Mouse (Mus musculus) hindbrain, embryonic 16.5 days (tissue): ENCODE data around the gene Tanc1. TPM values are rescaled to one million over a fixed set of nuclear protein-coding genes. Genes with fewer than 3 reads are reported as not detected.
A peak's percentile ranks its signal among the peaks of the same experiment; 100 is the strongest.

Experiments
- ATAC-seq: fragments of 200-750 bp; cut with Nextera tagmentation; 2 replicates; pipeline ENCODE4 v1.8.0; 2017; ENCODE audit warnings: moderate TSS enrichment, moderate library complexity
- H3K27ac ChIP-seq: fragments of 300-500 bp; sonication (generic); 2 replicates; pipeline ENCODE4 v1.5.1; 2014; ENCODE audit warnings: low read depth, mild to moderate bottlenecking, control low read depth, low read length, moderate library complexity
- H3K27me3 ChIP-seq: fragments of 300-500 bp; sonication (generic); replicated peaks from 2 replicates; pipeline ENCODE4 v1.6.1; 2014; ENCODE audit warnings: low read length; ENCODE audit not compliant: control insufficient read depth, insufficient read depth
- H3K36me3 ChIP-seq: fragments of 300-500 bp; sonication (generic); 2 replicates; pipeline ENCODE4 v1.6.1; 2014; ENCODE audit warnings: mild to moderate bottlenecking, low read length, moderate library complexity, mixed read lengths; ENCODE audit not compliant: control insufficient read depth, insufficient read depth
- H3K4me1 ChIP-seq: fragments of 300-500 bp; sonication (generic); 2 replicates; pipeline ENCODE4 v1.6.1; 2014; ENCODE audit warnings: low read depth, low read length; ENCODE audit not compliant: control insufficient read depth, insufficient read depth
- H3K4me2 ChIP-seq: fragments of 300-500 bp; sonication (generic); 2 replicates; pipeline ENCODE4 v1.6.1; 2014; ENCODE audit warnings: mild to moderate bottlenecking, low read length, control low read depth, moderate library complexity
- H3K4me3 ChIP-seq: fragments of 300-500 bp; sonication (generic); 2 replicates; pipeline ENCODE4 v1.5.1; 2014; ENCODE audit warnings: mild to moderate bottlenecking, low read length, control low read depth, moderate library complexity
- H3K9ac ChIP-seq: fragments of 300-500 bp; sonication (generic); 2 replicates; pipeline ENCODE4 v1.6.1; 2014; ENCODE audit warnings: low read depth, mild to moderate bottlenecking, control low read depth, low read length, moderate library complexity
- H3K9me3 ChIP-seq: fragments of 300-500 bp; sonication (generic); 2 replicates; pipeline ENCODE4 v1.6.1; 2014; ENCODE audit warnings: mild to moderate bottlenecking, low read length, moderate library complexity; ENCODE audit not compliant: control insufficient read depth
- WGBS: fragments of 180-500 bp; shearing (Covaris S2); extraction: QIAGEN DNeasy Blood & Tissue Kit; methylation state at CpG from one replicate; pipeline ENCODE4 v1.1.7; 2014; 5-methylcytosine and 5-hydroxymethylcytosine counted together
- polyA plus RNA-seq: library from polyadenylated mRNA; unstranded; fragments of >200 nt; fragmentation: Nextera tagmentation; extraction: Ambion mirVana; gene quantifications from 2 replicates; pipeline ENCODE4 v1.2.1, GENCODE M21; 2015

The Tanc1 gene
- polyA plus RNA-seq, 1 experiment from 2014 or later = 7.4 TPM

- 35% methylated on average over 7 of the region's 7 CpGs for WGBS
- Histone ChIP-seq H3K4me1 (peaks cover 12% of the 10 kb centered on the region), H3K36me3 (no peaks in the 10 kb centered on the region), H3K9ac (no peak overlapping the region), H3K9me3 (no peaks in the 10 kb centered on the region), H3K27ac (no peak overlapping the region), H3K27me3 (no peaks in the 10 kb centered on the region), H3K4me3 (no peak overlapping the region), H3K4me2 (peak overlapping the region; percentile 44)
- ATAC-seq = no peak
Measured at GRCm38 (mm10) chr2:59698635-59699300, 86.9 kb downstream of the Tanc1 start.

- H3K36me3 ChIP-seq = no peaks in the 10 kb centered on the region
- H3K27ac ChIP-seq = no peak overlapping the region
- H3K4me1 ChIP-seq = peaks cover 12% of the 10 kb centered on the region
- H3K27me3 ChIP-seq = no peaks in the 10 kb centered on the region
- no peak overlapping the region for H3K4me3 ChIP-seq
- ATAC-seq = no peak
- no peaks in the 10 kb centered on the region for H3K9me3 ChIP-seq
- WGBS = 77% methylated on average over 9 of the region's 9 CpGs
- H3K4me2 ChIP-seq = no peak overlapping the region
- no peak overlapping the region for H3K9ac ChIP-seq
Measured at GRCm38 (mm10) chr2:59699893-59700292, 88.1 kb downstream of the Tanc1 start.

GRCm38 (mm10) chr2:59705221-59705620 is 93.4 kb downstream of the Tanc1 start:
- Histone ChIP-seq H3K9ac (no peak overlapping the region), H3K9me3 (no peaks in the 10 kb centered on the region), H3K4me1 (no peaks in the 10 kb centered on the region), H3K4me3 (no peak overlapping the region), H3K36me3 (no peaks in the 10 kb centered on the region), H3K4me2 (no peak overlapping the region), H3K27ac (no peak overlapping the region), H3K27me3 (no peaks in the 10 kb centered on the region)
- 80% methylated on average over 12 of the region's 12 CpGs for WGBS
- ATAC-seq = no peak

GRCm38 (mm10) chr2:59706806-59707205 is 95.0 kb downstream of the Tanc1 start:
- no peak overlapping the region for H3K27ac ChIP-seq
- WGBS = 83% methylated on average over 12 of the region's 12 CpGs
- H3K4me3 ChIP-seq = no peak overlapping the region
- ATAC-seq = no peak
- H3K27me3 ChIP-seq = no peaks in the 10 kb centered on the region
- no peaks in the 10 kb centered on the region for H3K9me3 ChIP-seq
- H3K4me1 ChIP-seq = no peaks in the 10 kb centered on the region
- H3K9ac ChIP-seq = no peak overlapping the region
- no peak overlapping the region for H3K4me2 ChIP-seq
- H3K36me3 ChIP-seq = no peaks in the 10 kb centered on the region

- 78% methylated on average over 13 of the region's 13 CpGs for WGBS
- H3K36me3 ChIP-seq = no peaks in the 10 kb centered on the region
- ATAC-seq = no peak
Measured at GRCm38 (mm10) chr2:59707922-59708706, 96.3 kb downstream of the Tanc1 start.

GRCm38 (mm10) chr2:59710771-59711170 is 98.9 kb downstream of the Tanc1 start:
- no peak for ATAC-seq
- Histone ChIP-seq H3K27me3 (no peaks in the 10 kb centered on the region), H3K9ac (no peak overlapping the region), H3K4me2 (no peak overlapping the region), H3K4me1 (no peaks in the 10 kb centered on the region), H3K4me3 (no peak overlapping the region), H3K36me3 (no peaks in the 10 kb centered on the region), H3K9me3 (no peaks in the 10 kb centered on the region), H3K27ac (no peak overlapping the region)
- WGBS = 91% methylated on average over 6 of the region's 6 CpGs

More at GRCm38 (mm10) chr2:59707922-59708706, 96.3 kb downstream of the Tanc1 start:
- Histone ChIP-seq H3K27me3 (no peaks in the 10 kb centered on the region), H3K4me3 (no peak overlapping the region), H3K9me3 (no peaks in the 10 kb centered on the region), H3K4me1 (no peaks in the 10 kb centered on the region), H3K4me2 (no peak overlapping the region), H3K27ac (no peak overlapping the region), H3K9ac (no peak overlapping the region)

- H3K27ac ChIP-seq = no peak overlapping the region
- WGBS = 91% methylated on average over 8 of the region's 8 CpGs
Measured at GRCm38 (mm10) chr2:59711992-59712391, 100.2 kb downstream of the Tanc1 start.

GRCm38 (mm10) chr2:59712484-59712883 is 100.6 kb downstream of the Tanc1 start:
- 83% methylated on average over 9 of the region's 9 CpGs for WGBS
- H3K4me1 ChIP-seq = no peaks in the 10 kb centered on the region

More at GRCm38 (mm10) chr2:59711992-59712391, 100.2 kb downstream of the Tanc1 start:
- Histone ChIP-seq H3K4me3 (no peak overlapping the region), H3K4me2 (no peak overlapping the region), H3K27me3 (no peaks in the 10 kb centered on the region), H3K4me1 (no peaks in the 10 kb centered on the region), H3K36me3 (no peaks in the 10 kb centered on the region), H3K9ac (no peak overlapping the region), H3K9me3 (no peaks in the 10 kb centered on the region)
- ATAC-seq = no peak

More at GRCm38 (mm10) chr2:59712484-59712883, 100.6 kb downstream of the Tanc1 start:
- H3K4me3 ChIP-seq = no peak overlapping the region
- H3K27ac ChIP-seq = no peak overlapping the region
- H3K4me2 ChIP-seq = no peak overlapping the region
- no peaks in the 10 kb centered on the region for H3K36me3 ChIP-seq
- H3K9me3 ChIP-seq = no peaks in the 10 kb centered on the region
- H3K9ac ChIP-seq = no peak overlapping the region
- ATAC-seq = no peak
- H3K27me3 ChIP-seq = no peaks in the 10 kb centered on the region
